Comparison of ENCODE assay signal across 21 mouse cellular contexts in the genomic region with DNA sequence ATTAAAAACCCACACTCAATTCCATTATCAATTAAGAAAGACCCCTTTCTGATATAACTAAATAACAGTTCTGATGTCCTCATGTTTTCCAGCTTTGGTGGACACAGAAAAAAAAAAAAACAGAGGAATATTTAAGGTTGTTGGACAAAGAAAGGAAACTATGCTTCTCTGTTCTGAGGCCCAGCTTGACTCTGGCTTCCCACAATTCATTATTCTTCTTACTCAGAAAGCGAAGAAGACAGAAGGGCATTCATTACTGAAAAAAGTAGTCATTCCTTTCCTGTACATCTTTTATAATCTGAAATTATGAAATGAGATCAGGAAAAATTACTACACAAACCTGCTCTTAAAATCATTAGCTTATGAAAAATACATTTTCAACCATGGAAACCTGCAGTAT.
"Had no signal": no experiment of that assay in that cellular context is flagged by ENCODE, and none has a peak within 500 bp of the region (broad histone marks: within the 10 kb centered on the region; RNA-seq: fewer than 3 reads in every experiment).

No protein-coding gene starts in this region.

- DNase-seq: cerebellum, adult 8-10 months; cerebellum, adult 9-10 months; cerebellum, adult 9-11 months; cerebellum, postnatal 10 days; cerebellum, postnatal 14 days; cerebellum, postnatal 25 days; cerebellum, postnatal 36 days; embryo, embryonic 11 days; forebrain, postnatal 0 days; gastrocnemius, adult 2 months; gastrocnemius, postnatal 10 days; gastrocnemius, postnatal 14 days; gastrocnemius, postnatal 25 days; gastrocnemius, postnatal 36 days; heart, adult 11 months; heart, adult 18-20 months; heart, adult 2 months had no signal

- ATAC-seq: forebrain, embryonic 13.5 days; forebrain, embryonic 14.5 days; forebrain, embryonic 15.5 days; forebrain, embryonic 16.5 days; forebrain, postnatal 0 days had no signal
